Mouse (Mus musculus) heart, postnatal 14 days (tissue): Measurements from ENCODE around the gene Zic1. TPM values are rescaled to one million over a fixed set of nuclear protein-coding genes. Genes with fewer than 3 reads are reported as not detected.

ENCODE experiments used
- DNase-seq, 2 experiments: peaks; one replicate each; pipeline ENCODE4 v3.0.0; 2021 to 2022
- intact Hi-C: fragments of 180-260 bp; cut with DNase I; formaldehyde crosslinking; loops from one replicate; pipeline ENCODE4 v1.15.1; 2025
- total RNA-seq, 2 experiments: library from RNA; stranded (reverse); gene quantifications; 2 replicates each; pipeline ENCODE4 v1.2.3; 2021

Zic1 gene
- total RNA-seq, 2 experiments from 2014 or later, result not detected

DNA sequence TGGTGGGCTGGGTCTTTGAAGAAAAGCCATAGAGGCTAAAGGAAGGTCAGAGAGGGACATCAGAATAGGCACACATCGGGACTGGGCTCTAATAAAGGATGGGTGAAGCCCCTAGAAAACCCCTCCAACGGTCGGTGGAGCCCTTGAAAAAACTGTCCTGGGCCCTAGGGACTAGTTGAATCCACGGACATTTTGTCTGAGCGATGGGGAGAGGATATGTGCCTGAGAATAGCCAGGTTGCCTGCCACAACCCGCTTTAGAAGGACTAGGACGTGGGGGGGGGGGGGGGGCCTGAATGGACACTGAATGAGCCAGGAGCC lies 10.4 kb downstream of the Zic1 start:
- intact Hi-C loops, result no loop called here
- no peak for DNase-seq

DNA sequence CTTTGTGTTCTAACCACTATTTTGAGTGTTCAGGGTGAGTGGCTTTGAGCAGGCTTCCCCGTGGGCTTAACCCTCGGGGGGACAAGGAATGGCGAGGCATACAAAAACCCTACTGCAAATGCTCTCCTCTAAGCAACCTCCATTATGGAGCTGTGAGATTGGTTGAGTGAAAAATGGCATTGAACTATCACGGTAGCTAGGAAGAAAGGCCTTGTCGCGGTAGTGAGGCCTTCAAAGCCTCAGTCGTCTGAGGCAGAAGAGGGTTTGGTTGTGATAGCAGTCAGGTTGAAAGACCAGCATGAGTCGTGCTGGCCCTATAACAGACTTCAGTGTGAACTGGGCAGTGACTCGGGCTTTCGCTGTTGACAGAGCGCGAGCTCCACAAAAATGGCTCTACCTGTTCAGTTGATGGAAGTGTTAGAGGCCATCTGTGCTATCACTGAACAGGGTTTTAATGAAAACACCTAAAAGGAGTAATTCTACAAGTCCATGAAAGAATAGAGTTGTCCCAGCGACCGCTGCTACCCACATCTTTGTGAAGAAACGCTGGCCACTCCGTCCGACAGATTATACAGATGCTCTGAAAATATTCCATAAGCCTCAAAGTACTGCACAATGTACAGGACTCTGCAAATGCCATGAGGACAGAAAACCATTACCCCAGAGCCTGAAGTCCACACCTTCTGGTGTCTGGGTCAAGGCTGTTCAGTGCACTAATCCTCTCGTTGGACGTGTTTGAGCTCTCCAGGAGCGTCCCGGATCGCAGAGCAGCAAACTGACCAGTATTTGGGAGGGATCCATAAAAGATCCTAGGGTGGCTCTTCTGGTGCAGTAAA lies 11.0 kb downstream of the Zic1 start:
- intact Hi-C loops, result no loop called here
- DNase-seq, result no peak

DNA sequence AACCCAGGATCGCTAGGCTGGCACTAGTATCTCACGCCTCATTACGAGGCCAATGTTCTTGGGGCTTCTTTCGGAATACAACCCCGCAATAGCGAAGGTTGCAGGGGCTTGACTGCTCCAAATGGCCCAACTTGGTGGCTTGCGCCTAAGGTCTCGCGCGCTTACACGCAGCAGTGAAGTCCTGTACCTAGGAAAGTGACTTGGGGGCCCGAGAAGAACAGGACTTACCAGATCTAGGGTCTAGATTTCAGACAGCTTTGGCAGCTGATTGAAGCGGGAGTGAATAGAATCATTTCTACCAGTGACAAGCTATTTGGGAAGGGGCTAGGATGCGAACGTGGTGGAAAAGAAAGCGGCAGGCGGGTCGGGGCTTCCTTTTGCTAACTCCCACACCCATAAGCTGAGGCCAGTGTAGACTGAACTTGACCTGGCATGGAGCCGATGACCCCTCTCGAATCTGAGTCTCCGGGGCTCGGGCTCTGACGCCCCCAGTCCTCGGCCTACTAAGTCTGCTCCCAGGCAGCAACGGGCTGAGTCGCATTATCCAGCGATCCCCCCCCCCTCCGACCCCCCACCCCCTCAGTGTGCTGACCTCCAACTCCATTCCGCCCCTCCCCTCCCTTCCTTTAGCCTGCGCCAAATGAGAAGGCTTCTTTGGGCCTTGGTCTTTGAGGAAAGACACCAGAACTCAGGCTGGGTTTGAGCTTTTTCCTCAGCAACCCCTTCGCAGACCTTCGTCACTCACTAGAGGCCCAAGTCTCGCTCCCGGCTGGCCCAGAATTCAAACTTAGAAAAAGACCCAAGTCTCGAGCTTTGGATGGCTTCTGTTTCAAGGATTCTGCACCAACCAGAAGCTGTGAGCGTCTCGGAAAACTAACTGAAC lies 11.8 kb downstream of the Zic1 start:
- no peak for DNase-seq
- intact Hi-C loops, result no loop called here

DNA sequence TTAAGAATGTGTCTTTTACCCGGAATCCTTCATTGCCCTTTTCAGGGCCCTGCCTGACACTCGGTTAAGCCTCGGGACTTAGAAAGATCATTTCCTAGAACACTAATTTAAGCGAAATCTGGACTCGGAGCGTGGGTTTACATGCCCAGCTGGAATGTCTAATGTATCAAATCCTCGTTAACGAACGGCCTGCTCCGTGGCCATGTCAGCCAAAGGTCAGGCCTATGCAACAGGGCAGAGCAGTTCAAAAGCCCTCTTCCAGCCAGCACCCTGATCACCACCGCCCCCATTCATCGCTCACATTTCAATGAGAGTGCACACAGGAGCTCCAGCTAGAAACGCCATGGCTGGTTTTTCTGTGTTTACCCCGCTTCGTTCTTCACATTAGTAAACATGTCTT lies 12.8 kb downstream of the Zic1 start:
- intact Hi-C loops, result no loop called here
- DNase-seq, result no peak

DNA sequence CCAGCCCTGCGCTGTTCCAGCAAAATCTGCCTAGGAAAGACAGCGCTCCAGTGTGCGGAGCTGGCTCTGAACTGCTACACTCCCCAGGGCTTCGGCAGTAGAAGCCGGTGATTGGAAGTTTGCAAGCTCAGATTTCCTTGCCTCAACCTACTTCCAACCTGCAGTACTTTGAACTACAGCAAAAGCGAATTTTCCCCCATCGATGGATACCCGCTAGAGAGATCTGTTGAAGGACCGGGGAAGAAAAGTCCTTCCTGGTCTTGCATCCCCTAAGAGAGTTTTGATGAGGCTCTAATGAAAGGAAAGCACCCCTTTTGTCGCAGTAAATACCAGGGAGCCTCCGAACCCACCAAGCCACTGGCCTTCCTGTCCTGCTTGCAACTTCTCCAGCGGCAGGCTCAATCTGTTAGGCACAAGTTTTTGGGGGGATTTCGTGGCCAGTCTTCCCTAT lies 13.6 kb downstream of the Zic1 start:
- DNase-seq, result no peak
- intact Hi-C loops, result no loop called here

DNA sequence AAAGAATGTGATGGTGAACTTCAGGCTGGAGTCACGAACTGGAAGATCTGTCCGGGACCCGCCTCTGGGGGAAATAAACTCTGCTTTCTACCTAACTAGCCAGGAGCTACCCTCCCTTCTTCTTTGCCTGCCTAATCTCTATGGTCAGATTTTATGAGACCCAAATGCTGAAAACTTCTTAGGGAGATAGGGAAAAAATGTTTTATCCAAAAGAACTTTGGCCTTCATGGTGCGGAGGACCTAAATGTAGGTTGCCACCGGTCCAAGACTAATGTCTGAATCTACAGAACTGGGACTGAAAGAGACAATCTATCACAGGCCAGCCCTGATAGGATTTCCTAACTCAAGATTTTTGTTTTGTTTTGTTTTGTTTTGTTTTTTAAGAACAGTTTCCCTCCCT lies 14.2 kb downstream of the Zic1 start:
- DNase-seq, result no peak
- intact Hi-C loops, result no loop called here

DNA sequence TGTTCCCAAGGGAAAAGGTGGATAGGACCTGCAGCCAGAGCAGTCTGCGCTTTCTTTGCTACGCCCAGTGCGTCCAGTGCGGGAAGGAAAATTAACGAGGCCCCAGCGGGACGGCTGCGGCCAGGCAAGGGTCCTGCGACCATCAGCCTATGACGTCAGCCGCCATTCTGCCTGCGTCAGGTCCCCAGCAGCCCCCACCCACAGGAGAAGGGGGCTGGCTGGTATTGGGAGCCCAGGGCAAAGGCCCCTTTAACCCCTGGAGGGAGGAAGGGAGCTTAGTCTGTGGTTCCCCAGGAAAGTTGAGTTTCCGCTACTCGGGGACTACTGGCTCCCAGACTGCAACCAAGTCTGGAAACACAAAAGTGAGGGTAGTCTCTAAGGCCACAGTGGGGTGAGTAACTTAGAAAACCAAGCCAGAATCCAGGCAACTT lies 14.7 kb downstream of the Zic1 start:
- no peak for DNase-seq
- intact Hi-C loops, result no loop called here

DNA sequence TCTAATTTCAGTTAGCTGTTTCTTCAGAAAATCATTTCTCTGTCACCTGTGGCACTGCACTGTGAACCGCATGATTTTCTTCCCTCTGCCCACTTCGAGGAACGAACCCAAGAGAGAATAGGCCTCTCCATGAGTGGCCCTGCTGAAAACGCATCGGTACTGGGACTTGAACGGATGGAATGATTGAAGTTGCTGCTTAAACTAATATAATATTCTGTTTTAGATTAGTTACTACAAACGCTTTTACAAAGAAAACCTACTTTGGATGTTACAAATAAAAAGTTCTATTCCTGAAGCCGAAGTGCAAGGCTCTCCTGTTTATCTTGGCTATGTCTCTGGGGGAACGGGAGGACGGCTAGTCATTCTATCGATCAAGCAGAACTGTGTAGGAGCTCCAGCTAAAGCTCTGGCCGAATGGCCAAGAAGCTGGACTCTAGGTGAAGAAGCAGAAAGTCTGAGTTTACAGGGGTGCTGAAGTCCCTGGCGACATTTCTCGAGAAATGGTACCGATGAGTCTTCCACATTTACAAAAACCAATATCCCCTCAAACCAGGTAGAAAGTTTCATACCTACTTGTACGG lies 15.3 kb downstream of the Zic1 start:
- intact Hi-C loops, result no loop called here
- DNase-seq, result no peak

DNA sequence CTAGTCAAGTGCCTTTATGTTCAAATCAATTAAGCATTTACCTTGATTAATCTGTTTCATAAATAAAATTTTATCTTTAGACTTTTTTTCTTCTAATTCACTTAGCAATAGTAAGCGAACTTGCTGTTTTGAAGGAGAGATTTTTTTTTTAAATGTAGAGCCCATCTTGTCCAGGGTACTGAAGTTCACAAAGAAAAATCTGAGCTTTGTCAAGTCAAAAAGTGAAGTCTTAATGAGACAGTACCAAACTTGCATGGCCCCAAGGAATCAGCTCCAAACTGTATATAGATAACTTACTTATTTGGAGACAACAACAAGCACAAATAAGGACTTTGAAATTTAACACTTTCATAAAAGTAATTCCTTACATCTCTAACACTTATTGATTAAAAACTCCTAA lies 16.9 kb downstream of the Zic1 start:
- no peak for DNase-seq
- intact Hi-C loops, result no loop called here

DNA sequence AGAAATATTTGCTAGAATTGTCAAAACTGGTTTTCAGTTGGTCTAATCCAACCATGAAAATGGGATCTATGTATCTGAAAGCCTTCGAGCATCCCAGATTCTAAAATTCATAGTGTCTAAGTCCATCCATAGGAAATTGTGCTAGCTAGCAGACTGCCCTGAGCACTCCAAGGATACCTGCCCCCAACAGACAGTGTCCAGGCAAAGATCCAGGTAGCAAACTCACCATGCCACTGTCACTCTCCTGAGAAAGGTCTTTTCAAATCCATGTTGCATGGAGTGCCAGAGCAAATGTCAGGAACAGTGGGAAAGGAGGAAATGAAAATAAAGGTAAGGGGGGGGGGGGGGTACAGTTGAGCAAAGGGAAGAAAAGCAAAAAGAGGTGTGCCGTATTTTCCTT lies 18.0 kb downstream of the Zic1 start:
- intact Hi-C loops, result no loop called here
- DNase-seq, result no peak

Other genes with a start within 250 kb of the Zic1 start
- gene Zic4, start 3.4 kb downstream of the Zic1 start, total RNA-seq, result not detected